Mouse (Mus musculus) layer of hippocampus, adult 9-11 months (tissue): ENCODE data around the gene Zfp51.
"Not testable (repeated sequence)": the region's sequence is repeated elsewhere in the genome, so short reads cannot be mapped to it uniquely, and the experiment has no call there.

Experiments
- DNase-seq: peaks from one replicate; pipeline ENCODE4 v3.0.0; 2022

Gene Zfp51

DNA sequence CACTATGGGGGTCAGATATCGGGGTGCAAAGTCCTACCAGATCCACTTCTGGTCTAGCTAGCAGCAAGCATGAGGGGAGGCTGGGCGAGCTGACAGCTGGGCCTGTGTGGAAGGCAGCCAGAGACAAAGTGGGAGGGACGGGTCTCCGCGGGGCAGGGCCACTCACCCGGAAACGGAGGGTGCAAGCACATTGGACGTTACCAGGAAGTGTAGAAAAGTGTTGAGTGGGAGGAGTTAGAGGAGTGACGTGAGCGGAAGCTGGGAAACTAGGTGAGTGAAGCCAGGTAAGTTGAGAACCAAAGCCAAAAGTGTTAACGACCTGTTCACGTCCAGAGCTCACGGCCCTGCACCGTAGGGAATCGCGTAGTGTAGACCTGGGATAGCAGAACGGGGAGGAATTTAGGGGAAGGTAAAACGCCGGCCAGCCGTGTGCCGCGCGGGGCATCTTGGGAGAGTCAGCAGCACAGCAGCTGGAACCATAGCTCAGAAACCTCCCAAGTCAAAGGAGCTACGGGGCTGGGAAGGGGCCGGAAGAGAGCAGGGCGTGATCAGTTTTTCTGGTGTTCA lies at the start of gene Zfp51:
Gene Zfp51 (plus strand): TSS at position 237 of the 567 bp plus-strand sequence.
- DNase-seq = peak; percentile 92

DNA sequence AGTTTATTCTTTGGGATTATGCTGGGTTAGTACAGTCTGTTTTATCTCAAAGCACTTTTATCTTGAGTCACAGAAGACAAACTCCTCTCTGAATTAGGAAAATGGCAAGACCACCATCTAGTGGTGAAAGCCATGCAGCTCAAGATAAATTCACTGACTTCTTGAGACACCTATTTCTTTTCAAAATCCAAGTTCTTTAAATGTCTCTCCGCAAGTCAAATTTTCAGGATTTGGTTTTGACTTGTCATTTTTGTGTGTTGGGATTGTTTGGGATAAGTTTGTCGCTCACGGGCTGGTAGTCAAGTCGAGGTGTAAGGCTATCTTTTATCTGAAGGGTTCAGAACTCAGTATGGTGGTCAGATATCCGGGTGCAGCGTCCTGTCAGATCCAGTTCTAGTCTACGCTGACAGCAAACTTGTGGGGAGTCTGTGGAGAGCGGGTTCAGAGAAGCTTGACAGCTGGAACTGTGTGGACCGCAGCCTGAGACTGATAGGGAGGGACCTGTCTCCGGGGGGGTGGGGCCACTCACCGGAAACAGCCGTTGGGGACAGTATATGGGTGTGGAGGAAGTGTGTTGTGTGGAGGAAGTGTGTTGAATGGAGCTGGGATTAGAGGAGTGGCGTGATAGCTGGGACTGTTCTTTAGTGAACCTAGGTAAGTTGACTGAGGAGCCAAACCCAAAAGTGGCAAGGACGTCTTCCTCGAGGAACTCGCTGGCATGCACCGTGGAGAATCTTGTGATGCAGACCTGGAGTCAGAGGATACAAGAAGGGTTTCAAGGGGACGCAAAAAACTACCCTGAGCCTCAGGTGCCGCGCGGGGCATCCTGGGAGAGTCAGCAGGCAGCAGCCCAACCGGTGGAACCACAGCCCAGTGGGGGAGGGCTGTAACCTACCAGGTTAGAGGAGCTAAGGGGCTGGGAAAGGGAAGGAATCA lies 27.2 kb upstream of the Zfp51 start, which contains the start of gene Zfp54:
Gene Zfp54 (plus strand): TSS at position 564 of the 936 bp plus-strand sequence.
- DNase-seq = peak; percentile 14

DNA sequence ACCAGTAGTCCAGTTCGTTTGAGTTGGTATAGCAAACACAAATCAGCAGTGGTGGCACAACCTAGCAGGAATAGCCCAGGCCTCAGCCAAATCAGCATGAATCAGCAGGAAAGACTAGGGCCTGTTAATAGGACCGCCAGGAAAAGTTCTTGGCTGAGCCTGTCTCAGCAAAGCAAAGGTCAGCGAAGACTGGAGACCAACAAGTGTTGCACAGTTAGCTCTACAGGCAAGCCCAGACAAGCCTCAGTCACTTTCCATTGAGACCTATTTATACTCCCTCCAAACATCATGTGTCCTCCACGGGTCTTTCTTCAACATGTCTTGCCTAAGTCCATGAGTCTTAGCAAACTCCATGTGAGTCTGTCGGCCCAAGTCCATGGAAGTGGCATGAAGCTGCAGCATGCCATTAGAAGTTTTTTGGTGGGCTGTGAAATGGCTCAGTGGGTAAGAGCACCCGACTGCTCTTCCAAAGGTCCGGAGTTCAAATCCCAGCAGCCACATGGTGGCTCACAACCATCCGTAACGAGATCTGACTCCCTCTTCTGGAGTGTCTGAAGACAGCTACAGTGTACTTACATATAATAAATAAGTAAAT lies 11.3 kb upstream of the Zfp51 start:
- not testable (repeated sequence) for DNase-seq

GRCm38 (mm10) chr17:21449669-21450068 lies 505 bp upstream of the Zfp51 start:
- peak; percentile 78 for DNase-seq

DNA sequence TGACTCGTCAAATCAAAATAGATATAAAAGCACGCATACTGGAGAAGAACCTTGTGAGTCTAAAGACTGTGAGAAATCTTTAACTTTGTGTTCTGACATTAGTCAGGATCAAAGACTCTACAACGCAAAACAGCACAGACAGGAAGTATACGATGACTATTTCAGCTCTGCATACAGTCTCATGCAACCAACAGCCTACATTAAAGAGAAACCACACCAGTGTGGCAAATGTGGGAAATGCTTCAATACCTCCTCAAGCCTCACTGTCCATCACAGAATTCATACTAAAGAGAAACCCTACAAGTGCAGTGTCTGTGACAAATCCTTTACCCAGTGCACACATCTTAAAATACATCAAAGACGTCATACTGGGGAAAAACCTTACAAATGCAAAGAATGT lies 13.4 kb downstream of the Zfp51 start:
- DNase-seq = no peak

GRCm38 (mm10) chr17:21472032-21472652 lies 22.0 kb downstream of the Zfp51 start:
- DNase-seq = no peak

GRCm38 (mm10) chr17:21472653-21473307 lies 22.6 kb downstream of the Zfp51 start:
- DNase-seq = no peak

GRCm38 (mm10) chr17:21473362-21474190 lies 23.4 kb downstream of the Zfp51 start:
- no peak for DNase-seq

GRCm38 (mm10) chr17:21474729-21475128 lies 24.6 kb downstream of the Zfp51 start:
- not testable (repeated sequence) for DNase-seq

DNA sequence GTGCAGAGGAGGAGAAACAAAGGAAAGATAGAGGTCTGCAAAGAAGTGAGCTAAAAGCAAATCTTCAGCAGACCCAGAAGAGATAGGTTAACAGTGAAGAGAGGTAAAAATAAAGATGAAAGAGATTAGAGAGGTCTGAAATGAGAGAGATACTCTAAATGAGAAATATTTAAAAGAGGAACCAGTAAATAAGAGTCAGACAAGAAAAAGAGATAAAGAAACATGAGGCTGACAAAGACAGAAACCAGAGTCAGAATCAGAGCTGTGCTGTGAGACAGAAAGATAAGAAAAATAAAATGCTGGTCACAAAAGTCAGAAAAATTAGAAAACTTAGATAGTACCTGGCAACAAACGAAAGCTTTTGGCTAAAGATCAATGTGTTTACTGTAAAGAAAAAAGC lies 25.1 kb downstream of the Zfp51 start:
- DNase-seq = not testable (repeated sequence)

GRCm38 (mm10) chr17:21476351-21476750 lies 26.2 kb downstream of the Zfp51 start:
- not testable (repeated sequence) for DNase-seq

GRCm38 (mm10) chr17:21478103-21478777 lies 28.1 kb downstream of the Zfp51 start:
- not testable (repeated sequence) for DNase-seq

DNA sequence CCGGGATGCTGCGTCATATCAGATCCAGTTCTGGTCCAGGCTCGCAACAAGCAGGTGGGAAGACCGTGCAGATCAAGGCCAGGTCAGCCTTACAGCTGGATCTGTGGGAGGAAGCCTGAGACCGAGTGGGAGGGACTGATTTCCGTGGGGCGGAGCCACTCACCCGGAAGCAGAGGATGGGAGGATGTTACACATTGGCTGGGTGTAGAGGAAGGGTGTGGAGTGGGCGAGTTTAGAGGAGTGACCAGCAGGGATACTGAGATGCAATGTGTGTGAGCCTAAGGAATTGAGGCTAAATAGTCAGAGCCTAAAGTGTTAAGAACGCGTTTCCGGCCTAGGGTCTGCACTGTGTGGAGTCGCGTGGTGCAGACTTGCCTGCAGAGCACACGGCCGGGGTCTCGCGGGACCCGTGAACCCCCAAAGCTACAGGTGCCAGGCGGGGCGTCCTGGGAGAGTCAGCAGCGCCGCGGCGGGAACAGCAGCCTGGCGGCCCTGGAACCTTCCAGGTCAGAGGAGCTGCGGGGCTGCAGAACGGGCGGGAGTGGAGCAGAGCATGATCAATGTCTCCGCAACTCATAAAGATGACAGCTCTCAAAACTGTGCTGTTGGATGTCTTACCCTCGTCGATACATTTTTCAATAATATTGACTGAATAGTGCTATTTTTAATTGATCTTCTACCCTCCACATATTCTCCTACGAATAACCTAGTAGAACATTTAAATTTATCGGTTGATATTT lies 38.8 kb downstream of the Zfp51 start, which contains the start of gene Zfp53:
Gene Zfp53 (plus strand): TSS at position 239 of the 740 bp plus-strand sequence.
- DNase-seq = peak; percentile 89

DNA sequence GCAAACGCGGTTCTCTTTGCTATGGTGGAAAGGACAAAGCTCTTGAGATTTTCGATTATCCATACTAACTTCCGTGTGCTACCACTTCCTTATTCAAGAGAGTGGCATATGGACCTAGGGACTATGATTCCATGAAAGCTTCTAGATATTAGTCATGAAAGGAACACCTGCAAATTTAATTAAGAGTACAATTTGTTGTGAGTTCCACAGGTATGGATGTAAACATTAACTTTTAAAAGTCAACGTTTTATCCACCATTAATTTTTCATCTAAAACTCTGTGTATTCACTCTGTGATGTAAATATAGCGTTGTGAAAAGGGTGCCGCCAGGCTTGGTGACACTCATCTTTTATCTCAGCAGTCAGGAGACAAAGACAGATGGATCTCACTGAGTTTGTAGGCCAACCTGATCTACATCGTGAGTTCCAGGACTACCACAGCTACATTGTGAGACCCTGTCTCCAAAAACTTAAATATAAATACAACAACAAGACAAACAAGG lies 39.4 kb downstream of the Zfp51 start:
- no peak for DNase-seq

GRCm38 (mm10) chr17:21501365-21501764 lies 51.2 kb downstream of the Zfp51 start:
- DNase-seq = no peak

DNA sequence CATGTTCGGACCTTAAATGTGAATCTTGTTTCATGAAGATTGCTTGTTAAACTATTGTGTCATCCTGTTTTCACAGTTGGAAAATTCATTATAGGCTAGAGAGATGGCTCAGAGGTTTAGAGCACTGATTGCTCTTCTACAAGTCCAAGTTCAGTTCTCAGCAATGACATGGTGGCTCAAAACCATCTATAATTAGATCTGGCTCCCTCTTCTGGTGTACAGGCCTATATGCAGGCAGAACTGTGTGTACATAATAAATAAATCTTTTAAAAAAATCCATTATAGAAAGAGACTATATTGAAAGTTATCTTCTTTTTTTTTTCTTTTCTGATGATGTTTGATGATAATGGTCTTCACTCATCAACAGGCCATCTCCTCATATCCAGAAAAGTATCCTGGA lies 54.4 kb downstream of the Zfp51 start:
- no peak for DNase-seq

DNA sequence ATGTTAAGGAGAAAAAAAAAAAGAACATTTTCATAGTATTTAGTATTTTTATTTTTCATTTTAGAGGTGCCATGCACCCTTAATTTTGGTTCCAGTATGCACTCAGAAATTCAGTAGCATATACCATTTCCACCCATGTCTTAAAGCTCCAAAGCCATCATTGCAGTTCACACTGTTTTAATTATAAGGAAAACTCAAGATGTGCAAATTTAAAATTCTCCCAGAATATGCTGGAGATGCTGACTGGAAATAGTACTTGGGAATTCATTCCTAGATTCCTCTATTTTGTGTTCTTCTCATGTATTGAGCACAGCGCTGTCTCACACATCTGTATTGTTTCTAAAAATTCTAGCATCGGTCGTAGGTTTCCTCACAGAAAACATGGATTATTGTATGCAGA lies 56.1 kb downstream of the Zfp51 start:
- DNase-seq = no peak

DNA sequence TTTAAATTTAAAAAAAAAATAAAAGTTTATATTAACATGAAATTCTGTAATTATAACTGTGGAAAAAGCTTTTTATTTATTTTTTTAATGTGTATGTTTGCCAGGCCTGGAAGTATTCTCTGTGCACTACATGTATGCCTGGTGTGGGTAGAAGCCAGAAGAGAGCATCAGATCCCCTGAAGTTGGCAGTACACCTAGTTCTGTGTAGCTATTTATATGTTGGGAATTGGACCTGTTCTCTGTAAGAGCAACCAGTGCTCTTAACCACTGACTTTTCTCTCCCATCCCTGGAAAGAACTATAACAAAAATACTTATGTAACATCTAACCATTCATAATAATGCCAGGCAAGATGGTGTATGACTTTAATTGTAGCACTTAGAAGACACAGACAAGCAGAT lies 59.6 kb downstream of the Zfp51 start:
- DNase-seq = no peak
